Mouse (Mus musculus) urinary bladder, postnatal 14 days (tissue): ENCODE data around the gene Rps6kb2.
A peak's percentile ranks its signal among the peaks of the same experiment; 100 is the strongest.

ENCODE experiments used
- DNase-seq: peaks from one replicate; pipeline ENCODE4 v3.0.0; 2021; ENCODE audit warnings: low spot score

Gene Rps6kb2

DNA sequence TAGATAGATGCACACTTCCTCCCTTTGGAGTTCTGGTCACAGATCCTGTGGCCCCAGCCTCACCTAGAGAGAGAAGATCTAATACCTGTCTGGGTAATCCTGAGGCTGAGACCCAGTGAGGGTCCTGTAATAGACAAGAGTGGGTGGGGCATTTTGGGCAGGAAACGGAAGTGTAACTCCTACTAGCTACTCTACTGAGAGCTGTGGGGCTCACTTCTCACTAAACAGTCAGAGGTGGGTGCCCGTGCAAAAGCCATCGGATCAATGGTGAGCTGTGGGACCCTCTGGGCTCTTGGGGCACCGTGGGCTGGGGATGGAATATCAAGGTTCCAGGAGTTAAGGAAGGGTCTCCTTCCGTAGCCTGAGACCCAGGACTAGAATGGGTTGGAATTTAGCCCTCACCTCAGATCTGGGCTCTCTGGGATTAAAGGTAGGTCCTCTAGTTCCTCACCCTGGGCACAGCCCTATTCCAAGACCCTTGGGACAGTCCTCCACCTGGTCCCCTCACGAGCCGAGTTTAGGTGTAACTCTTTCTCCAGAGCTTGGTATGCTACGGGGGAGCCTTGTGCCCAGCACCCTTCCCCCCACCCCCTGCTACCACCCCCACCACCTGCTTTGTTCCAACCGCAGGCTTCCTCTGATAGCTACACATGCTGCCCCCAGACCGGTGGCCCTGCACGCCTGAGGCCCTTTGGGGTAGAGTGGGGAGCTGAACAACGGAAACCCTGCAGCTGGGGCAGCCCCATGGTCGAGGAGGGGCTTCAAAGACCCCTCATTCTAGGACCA is 8.5 kb downstream of the Rps6kb2 start:
- DNase-seq: no peak

DNA sequence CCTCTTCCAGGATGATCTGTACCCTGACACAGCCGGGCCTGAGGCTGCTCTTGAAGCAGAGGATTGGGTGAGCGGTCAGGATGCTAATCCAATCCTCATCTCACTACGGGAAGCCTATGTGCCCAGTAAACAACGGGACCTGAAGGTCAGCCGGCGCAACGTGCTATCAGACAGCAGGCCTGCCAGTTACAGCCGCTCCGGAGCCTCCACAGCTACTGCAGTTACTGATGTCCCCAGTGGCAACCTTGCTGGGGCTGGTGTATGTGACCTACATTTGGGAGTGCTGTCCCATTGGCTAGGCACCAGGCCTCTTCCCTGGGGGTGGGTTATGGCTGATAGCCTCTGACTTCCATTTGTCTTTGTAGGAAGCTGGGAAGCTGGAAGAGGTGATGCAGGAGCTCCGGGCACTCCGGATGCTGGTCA is 9.9 kb downstream of the Rps6kb2 start, which contains the start of gene Ptprcap:
Gene Ptprcap (plus strand): TSS at position 373 of the 423 bp plus-strand sequence.
- DNase-seq: no peak

DNA sequence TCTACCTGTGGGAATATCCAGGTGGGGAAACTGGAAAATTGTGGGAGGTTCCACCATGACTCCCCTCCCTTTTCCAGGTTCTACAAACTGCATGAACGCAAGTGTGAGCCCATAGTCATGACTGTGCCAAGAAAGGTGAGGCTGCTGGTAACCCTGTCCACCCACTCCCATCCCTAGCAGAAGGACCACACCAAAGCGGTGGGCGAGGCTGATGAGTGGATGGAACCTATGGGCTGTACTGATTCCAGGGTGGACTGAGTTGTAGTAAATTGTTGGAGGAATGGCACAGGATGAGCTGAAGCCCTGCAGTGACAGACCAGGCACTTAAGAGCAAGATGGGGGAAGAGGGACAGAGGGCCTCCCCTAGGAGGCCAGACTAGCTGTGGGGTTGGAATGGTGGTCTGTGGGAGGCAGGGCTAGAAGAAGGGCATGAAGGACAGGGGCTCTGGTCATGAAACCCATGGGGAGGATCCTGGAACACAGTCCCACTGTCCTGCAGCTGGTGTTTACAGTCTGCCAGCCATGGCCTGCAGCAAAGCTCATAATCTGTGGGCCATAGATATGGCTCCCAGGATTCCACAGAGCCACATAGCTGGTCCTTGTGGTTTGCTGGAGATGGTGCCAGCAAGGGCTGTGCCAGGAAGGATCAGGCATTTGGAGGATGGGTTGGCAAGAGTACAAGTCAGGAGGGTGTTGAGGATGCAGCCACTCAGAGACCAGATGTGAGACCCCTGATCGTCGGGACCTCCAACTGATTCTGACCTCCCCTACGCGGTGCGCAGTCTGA is 10.5 kb downstream of the Rps6kb2 start:
- DNase-seq: no peak

DNA sequence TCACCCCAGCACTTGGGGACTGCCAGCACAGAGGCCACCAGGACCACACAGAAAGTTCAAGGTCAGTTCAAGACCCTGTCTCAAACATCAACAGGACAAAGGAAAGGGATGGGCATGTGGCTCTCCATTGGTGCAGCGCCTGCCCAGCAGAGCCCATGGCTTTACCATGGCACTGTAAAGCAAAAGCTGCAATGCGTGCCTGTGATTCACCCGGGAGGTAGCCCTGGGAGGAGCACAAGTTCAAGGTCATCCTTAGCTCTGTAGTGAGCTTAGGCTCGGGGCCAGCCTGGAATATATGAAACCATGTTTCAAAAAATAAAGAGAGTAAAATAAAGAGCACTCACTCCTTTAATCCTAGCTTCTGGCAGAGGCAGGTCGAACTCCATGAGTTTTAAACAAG is 11.3 kb downstream of the Rps6kb2 start:
- no peak for DNase-seq

DNA sequence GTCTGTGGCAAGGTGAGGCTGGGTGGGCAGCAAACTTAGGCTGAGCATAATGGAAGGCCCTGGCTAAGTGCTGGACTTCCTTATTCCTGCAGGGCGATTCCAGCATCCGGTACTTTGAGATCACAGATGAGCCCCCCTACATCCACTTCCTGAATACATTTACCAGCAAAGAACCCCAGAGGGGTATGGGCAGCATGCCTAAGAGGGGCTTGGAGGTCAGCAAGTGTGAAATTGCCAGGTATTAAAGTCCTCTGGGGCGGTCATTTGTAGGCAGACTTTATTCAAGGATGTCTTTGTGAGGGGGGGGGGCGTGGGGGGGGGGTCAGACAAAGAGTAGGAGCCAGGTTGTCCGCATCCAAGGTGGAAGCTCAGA is 11.7 kb downstream of the Rps6kb2 start:
- DNase-seq: no peak

DNA sequence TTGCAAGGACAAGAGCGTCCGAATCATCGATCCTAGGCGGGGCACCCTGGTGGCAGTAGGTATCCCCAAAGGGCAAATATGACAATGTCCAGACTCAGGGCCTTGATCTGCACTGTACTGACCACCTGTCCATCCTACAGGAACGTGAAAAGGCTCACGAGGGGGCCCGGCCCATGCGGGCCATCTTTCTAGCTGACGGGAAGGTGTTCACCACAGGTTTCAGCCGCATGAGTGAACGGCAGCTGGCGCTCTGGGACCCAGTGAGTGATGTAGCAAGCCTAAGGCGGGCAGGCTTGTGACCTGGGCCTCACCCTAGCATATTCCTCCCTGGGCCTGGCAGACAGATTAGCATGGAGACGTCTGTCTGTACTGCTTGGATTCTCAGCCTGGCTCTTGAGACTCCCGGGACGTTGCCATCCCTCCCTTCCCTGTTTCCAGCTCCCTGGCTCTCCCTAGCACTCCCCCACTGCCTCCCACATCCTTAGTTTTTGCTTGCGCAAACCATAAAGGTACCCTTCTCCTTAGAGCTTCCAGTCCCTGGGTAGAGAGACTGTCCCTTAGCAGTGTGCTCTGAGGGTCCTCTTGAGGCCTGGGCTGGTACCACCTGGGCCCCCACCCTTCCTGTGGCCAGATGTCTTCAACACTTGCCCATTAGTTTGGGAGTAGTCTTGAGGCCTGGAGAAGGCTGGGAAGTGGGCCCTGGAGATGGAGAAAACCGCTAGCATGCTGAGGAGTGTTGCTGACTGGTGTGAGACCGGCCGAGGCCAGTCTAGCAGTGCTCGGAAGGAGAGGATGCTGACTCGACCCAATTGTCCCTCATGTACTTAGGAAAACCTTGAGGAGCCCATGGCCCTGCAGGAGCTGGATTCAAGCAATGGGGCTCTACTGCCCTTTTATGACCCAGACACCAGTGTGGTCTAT is 12.3 kb downstream of the Rps6kb2 start:
- DNase-seq: no peak

DNA sequence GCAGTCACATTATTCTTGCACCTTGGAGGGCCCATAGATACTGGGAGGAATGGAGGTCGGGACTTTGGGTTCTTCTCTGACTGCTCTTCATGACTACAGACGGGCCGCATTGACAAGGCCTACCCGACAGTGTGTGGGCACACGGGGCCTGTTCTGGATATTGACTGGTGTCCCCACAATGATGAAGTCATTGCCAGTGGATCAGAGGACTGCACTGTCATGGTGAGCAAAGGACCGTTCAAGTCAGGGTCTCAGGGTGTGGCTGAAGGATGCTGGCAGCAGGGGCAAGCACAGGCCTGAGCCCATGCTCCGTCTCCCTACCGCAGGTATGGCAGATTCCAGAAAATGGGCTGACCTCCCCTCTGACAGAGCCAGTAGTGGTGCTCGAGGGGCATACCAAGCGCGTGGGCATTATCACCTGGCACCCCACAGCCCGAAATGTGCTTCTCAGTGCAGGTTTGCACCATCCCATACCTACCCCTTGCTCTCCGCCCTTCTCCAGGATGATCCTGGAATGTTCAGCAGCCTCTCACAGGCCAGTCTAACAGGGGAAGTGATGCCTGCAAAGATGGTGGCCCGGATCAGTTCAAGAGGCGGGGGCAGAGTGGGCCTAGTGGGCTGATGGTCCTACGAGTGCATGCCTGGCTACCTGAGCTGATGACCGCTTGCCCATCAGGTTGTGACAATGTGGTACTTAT is 13.2 kb downstream of the Rps6kb2 start:
- DNase-seq: no peak

DNA sequence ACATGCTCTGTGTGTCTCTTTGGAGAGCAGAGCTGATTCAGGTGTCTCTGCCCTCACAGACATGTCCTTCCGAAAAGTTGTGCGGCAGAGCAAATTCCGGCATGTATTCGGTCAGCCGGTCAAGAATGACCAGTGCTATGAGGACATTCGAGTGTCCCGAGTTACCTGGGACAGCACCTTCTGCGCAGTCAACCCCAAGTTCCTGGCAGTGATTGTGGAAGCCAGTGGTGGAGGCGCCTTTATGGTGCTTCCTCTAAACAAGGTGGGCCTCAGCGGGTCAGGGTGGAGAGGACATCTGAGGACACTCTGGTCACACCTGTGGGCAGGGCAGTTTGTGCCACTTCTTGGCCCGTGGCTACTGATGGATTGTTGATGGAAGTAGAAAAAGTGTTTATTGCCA is 13.9 kb downstream of the Rps6kb2 start:
- DNase-seq: no peak

DNA sequence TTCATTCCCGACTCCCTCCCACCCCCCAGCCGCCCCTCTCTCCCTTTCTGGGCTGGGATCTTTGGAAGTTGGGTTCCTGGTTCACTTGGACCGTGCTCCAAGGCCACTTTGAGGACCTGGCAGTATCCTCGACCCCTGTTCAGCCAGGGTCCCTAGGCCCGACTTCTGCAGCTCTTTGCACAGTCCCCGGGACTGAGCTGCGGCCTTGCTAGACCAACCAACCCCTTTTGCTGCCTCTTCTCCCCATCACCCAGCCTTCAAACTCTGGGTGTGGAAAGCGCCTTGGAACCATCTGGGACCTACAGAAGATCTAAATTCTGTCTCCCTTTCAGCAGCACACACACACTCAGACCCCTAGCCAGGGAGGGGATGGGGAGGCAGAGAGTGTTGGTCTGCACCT is 14.3 kb downstream of the Rps6kb2 start:
- no peak for DNase-seq

DNA sequence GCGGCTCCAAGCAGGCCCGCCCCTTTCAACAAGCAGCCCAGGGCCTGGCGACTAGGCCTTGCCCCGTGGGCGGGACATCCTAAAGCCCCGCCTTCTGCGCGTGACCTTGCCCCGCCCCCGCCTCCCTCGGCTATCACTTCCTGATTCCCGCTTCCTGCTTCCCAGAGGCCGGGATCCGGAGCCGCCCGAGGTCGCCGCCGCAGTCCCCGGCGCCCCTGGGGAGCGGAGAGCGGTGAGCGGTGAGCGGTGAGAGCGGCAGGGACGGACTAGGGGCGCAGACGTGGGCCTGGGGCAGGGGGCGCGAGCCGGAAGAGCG is 14.7 kb downstream of the Rps6kb2 start, which contains the start of gene Coro1b:
Gene Coro1b (plus strand): TSS at position 129 of the 316 bp plus-strand sequence.
- DNase-seq: peak; percentile 97

DNA sequence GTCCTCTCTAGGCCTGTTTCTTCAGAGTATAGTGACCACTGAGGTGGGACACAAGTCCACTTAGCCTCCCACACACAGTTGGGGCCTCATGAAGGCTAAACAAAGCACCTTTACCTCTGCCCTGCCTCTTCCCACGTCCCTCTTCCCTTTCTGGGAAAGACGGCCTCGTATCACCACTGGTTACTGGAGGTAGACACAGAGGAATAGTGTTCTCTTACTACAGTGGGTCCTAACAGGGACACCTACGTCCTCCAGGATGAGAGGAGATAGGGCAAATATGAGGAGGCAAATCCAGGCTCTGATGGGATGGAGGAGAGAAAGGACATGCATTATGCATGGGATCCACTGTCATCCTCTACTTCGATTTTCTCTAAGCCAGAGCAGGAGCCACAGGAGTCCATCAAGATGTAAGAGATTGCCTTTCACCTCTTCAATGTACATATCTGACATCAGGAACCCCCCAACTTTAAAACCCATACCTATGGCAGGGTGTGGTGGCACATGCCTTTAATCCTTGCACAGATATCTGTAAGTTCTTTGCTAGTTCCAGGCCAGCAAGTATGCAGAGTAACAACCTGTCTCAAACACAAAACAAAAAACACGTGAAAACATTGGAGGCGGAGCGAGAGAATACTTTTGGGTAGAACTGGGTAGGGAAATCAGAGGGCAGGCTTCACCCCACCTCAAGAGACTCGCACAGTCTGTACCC is 15.2 kb downstream of the Rps6kb2 start:
- no peak for DNase-seq

DNA sequence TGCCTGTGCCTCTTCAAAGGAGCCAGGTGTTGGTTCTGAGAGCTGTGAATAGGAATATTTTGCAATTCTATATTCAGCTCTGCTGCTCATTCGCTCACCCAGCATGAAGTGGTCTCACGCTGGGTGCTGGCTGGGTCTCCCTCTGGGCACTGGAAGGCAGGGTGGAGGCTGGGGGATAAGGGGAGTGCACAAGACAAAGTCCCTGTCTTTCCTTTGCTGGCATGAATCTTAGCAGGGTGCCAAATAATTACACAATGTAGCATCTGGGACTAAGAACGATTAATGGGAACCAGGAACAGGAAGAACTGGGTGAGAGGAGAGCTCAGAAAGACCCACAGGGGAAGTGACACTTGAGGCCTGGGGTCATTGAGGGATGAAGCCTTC is 16.1 kb downstream of the Rps6kb2 start:
- DNase-seq: no peak

DNA sequence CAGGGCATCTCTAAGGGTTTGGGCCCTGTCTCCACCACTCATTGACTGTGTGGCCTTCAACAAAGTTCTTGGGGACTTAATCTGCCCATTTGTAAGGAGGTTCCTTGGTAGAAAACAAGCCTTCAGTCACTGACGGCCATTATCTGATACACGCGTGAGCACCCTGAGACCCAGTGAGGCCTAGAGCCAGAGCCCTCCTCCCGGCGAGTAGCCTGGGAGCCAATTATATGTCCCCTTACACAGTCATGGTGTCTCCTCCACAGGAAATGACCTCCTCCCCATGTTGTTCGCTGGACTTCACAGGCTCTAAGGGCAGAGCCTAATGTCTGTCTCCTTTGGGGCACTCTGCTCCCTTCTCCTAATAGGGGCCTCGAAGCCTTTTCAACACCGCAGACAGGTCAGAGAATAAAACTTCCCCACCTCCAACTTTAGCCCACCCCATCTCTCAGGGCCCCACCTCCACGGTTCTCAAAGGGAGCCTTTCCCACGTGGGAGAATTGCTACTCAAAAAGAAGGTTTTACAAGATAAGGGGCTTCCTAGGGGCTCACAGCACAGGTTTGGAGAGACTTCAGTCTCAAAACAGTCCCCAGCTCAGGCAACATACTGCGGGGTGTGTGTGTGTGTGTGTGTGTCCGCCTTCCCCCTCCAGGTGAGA is 16.7 kb downstream of the Rps6kb2 start:
- no peak for DNase-seq

DNA sequence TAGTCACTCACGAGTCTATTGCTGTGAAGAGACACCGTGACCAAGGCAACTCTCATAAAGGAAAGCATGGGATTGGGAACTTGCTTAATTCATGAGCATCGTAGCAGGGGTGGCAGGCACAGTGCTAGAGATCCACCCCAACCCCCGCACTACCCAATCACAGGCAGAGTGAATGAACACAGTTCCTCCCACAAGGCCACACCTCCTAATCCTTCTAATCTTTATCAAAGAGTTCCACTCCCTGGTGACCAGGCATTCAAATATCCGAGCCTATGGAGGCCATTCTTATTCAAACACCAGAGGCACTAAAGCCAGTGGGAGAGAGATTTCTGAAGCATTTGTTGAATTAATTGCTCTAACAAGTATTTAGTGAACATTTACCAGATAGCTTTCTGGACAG is 17.2 kb downstream of the Rps6kb2 start:
- no peak for DNase-seq

DNA sequence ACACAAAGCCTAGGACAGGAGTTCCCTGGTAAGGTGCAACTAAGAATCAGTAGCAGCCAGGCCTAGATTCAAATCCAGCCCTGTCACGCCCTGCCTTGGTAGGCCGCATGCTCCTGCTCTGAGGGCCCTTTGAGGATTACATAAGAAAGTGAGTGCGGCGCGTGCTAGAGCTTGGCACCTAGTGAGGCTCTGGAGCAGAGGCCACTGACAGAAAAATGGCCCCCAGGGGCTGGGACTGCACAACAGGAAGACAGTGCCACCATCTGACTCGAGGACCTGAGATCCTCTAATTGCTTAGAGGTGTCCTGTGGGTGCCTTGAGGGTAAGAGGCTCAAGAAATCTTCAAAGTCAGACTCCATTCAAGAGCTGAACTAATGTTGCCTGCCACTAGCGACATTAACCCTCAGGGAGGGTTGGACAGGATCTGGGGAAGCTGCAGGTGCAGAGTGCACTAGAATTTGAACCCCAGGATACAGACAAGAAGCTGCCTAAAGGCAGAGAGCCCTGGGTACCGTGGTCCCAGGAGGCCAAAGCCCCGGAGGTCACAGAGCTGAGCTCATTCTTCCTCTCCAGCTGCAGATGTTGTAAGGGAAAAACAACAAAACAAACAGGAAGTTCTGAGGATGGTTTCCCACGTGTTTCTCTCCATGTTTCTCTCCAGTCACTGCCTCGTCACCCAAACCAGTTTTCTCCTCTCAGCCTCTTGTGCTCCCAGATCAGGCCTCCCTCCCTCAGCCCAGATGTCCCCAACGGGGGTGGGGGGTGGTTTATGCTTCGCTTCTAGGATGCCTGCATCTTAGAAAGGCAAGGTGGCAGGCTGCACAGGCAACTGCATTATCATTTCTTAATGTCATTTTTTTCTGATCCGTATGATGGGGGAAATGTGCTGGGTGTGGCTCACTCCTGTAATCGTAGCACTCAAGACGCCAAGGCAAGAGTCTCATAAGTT is 18.3 kb downstream of the Rps6kb2 start:
- DNase-seq: no peak

DNA sequence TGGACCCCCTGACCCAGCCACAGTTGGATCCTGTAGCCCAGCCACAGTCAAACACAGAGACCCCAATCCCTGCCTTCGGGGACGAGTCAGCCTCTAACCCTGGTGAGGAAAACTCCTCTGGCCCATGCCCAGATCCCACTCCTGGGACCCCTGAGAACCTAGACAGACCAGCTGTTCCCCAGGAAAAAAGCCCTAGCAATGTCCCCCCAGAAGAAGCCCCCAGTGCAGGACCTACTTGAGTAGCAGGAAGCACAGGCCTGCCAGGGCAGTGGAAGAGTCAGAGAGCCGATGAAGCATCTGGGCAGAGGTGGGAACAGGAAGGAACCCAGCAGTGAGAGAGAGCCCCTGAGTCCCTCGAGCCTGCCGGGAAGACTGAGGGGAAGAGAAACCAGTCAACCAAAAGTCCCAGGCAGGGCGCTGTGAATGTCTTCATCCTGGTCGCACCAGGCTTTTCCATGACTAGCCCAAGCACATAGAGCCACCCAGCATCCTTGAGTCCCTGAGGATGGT is 19.3 kb downstream of the Rps6kb2 start, which contains the start of gene Cabp4:
Gene Cabp4 (minus strand): TSS at position 275 of the 510 bp plus-strand sequence.
- no peak for DNase-seq

DNA sequence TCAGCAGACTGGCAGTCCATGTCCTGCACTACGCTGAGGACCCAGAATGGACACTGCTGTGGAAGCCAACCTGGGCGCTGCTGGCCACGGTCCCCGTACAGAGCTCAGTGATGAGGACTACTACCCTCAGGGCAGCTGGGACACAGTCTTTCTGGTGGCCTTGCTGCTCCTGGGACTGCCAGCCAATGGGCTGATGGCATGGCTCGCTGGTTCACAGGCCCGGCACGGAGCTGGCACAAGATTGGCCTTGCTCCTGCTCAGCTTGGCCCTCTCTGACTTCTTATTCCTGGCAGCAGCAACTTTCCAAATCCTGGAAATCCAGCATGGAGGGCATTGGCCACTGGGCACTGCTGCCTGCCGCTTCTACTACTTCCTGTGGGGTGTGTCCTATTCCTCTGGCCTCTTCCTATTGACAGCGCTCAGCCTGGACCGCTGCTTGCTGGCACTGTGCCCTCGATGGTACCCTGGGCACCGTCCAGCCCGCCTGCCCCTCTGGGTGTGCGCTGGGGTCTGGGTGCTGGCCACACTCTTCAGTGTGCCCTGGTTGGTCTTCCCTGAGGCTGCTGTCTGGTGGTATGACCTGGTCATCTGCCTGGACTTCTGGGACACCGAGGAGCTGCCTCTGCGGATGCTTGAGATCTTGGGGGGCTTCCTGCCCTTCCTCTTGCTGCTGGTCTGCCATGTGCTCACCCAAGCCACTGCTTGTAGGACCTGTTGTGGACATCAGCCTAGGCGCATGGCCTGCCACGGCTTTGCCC is 20.6 kb downstream of the Rps6kb2 start:
- no peak for DNase-seq

DNA sequence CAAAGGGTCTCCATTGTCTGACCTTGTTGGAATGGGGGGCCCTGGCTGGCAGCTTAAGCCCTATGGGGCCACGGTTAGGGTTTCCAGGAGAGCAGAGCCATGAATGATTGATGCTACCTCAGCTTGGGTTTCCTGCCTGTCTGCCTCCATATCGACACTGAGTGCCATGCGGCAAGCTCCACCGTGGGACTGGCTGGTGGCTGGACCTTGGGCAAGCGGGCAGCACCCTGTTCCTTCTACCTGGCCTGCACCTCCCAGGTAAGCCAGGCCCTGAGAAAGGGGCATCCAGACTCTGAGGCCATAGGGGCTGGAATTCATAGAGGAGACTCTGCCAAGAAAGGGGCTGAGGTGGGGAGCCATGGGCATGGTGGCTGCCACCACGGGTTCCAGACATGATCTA is 23.0 kb downstream of the Rps6kb2 start:
- no peak for DNase-seq
